Mouse (Mus musculus) liver, embryonic 16.5 days (tissue): ENCODE measurements around the gene Sugct. TPM values are rescaled to one million over a fixed set of nuclear protein-coding genes. Genes with fewer than 3 reads are reported as not detected.

Experiments
- ATAC-seq: fragments of 200-750 bp; cut with Nextera tagmentation; 2 replicates; pipeline ENCODE4 v1.8.0; 2017; ENCODE audit warnings: low read depth, mild to moderate bottlenecking, moderate number of reproducible peaks, moderate library complexity
- H3K27ac ChIP-seq: fragments of 300-500 bp; sonication (generic); 2 replicates; pipeline ENCODE4 v1.5.1; 2014; ENCODE audit warnings: mild to moderate bottlenecking, low read length
- H3K27me3 ChIP-seq: fragments of 300-500 bp; sonication (generic); 2 replicates; pipeline ENCODE4 v1.6.1; 2014; ENCODE audit warnings: low read depth, low read length, mixed read lengths; ENCODE audit not compliant: control insufficient read depth, insufficient read depth
- H3K36me3 ChIP-seq: fragments of 300-500 bp; sonication (generic); 2 replicates; pipeline ENCODE4 v1.6.1; 2014; ENCODE audit warnings: mild to moderate bottlenecking; ENCODE audit not compliant: control insufficient read depth, insufficient read depth
- H3K4me1 ChIP-seq: fragments of 300-500 bp; sonication (generic); 2 replicates; pipeline ENCODE4 v1.6.1; 2014; ENCODE audit warnings: low read depth, low read length, mixed read lengths; ENCODE audit not compliant: control insufficient read depth
- H3K4me2 ChIP-seq: fragments of 300-500 bp; sonication (generic); 2 replicates; pipeline ENCODE4 v1.6.1; 2014; ENCODE audit warnings: low read depth, low read length, mixed read lengths
- H3K4me3 ChIP-seq: fragments of 300-500 bp; sonication (generic); 2 replicates; pipeline ENCODE4 v1.5.1; 2014; ENCODE audit warnings: low read depth, mild to moderate bottlenecking, low read length
- H3K9ac ChIP-seq: fragments of 300-500 bp; sonication (generic); 2 replicates; pipeline ENCODE4 v1.6.1; 2014; ENCODE audit warnings: low read depth, low read length
- H3K9me3 ChIP-seq: fragments of 300-500 bp; sonication (generic); replicated peaks from 2 replicates; pipeline ENCODE4 v1.6.1; 2016; ENCODE audit warnings: low read length; ENCODE audit not compliant: control insufficient read depth
- WGBS: fragments of 180-500 bp; shearing (Covaris S2); extraction: QIAGEN DNeasy Blood & Tissue Kit; methylation state at CpG from one replicate; pipeline ENCODE4 v1.1.7; 2014; ENCODE audit not compliant: insufficient replicate concordance; 5-methylcytosine and 5-hydroxymethylcytosine counted together
- polyA plus RNA-seq: library from polyadenylated mRNA; unstranded; fragments of >200 nt; fragmentation: Nextera tagmentation; extraction: Ambion mirVana; gene quantifications from 2 replicates; pipeline ENCODE4 v1.2.1, GENCODE M21; 2015

Sugct gene
- polyA plus RNA-seq, 1 experiment from 2014 or later: 5.6 TPM

- Histone ChIP-seq H3K4me3 (no peak overlapping the region), H3K9ac (no peak overlapping the region)
- 40% methylated on average over 7 of the region's 7 CpGs for WGBS
These were observed 263.0 kb downstream of the Sugct start for GRCm38 (mm10) chr13:17432139-17432916.

DNA sequence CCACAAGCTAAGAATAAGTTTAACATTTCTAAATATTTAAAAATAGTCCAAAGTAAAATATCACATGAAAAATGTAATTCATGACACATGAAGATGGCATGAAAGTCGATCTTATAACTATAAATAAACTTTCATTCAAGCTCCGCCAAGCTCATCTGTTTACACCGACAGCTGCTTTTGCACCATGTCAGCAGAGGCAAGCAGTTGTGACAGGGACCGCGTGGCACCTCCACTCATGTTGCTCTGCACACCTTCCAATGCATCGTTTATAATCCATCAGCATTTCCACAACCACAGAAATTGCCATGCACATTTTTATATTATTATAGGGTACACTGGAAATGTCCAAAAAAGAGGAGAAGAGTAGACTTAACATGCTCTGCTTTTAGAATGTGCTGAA is 273.5 kb downstream of the Sugct start:
- ATAC-seq: no peak
- Histone ChIP-seq H3K36me3 (no peaks in the 10 kb centered on the region), H3K4me2 (no peak overlapping the region), H3K9ac (no peak overlapping the region), H3K9me3 (no peaks in the 10 kb centered on the region), H3K27me3 (no peaks in the 10 kb centered on the region), H3K4me3 (no peak overlapping the region), H3K4me1 (no peaks in the 10 kb centered on the region), H3K27ac (no peak overlapping the region)
- 62% methylated on average over 6 of the region's 6 CpGs for WGBS

More at GRCm38 (mm10) chr13:17432139-17432916, 263.0 kb downstream of the Sugct start:
- ATAC-seq: no peak
- no peak overlapping the region for H3K4me2 ChIP-seq
- no peaks in the 10 kb centered on the region for H3K9me3 ChIP-seq
- H3K27me3 ChIP-seq: no peaks in the 10 kb centered on the region
- H3K36me3 ChIP-seq: no peaks in the 10 kb centered on the region
- H3K4me1 ChIP-seq: no peaks in the 10 kb centered on the region
- H3K27ac ChIP-seq: no peak overlapping the region

DNA sequence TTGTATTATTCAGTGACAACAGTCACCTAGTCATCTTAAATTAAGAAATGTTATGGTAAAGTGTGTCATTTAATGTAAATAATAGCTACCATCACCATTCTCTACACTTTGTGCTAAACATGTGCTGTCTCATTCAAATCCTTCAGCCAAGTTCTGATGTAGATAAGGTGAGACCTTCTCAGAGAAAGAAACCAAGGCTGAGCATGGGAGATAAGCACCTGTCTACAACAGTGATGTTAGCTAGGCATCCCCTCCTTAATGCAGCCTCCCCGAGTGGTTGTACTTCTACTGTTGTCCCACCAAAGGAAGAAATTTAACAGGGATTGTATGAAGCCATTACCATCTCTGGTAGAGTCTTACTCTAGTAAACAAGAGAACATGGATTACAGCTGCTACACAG is 274.8 kb downstream of the Sugct start:
- Histone ChIP-seq H3K4me1 (no peaks in the 10 kb centered on the region), H3K27me3 (no peaks in the 10 kb centered on the region), H3K27ac (no peak overlapping the region), H3K4me2 (no peak overlapping the region), H3K9me3 (no peaks in the 10 kb centered on the region), H3K9ac (no peak overlapping the region), H3K36me3 (no peaks in the 10 kb centered on the region), H3K4me3 (no peak overlapping the region)
- WGBS: 36% methylated on average over 1 of the region's 1 CpGs
- ATAC-seq: no peak

DNA sequence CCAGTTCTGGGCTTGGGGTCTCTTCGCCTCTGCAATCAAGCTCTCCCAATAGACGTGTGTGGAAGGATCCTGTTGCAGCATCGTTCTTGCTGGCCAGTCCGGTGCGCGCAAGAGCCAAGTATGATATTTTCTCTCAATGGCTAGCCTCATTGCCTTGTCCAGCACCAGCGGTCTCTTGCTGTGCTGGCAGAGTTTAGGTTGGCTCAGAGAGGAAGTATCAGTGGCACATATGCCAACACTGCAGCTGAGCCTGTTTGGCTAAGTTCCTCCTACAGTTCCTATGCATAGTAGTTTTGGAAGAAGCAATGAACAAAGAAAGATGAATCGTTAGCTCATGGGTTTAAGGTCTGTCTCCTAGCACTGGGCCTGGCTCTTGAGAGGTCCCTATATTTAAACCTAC is 352.5 kb downstream of the Sugct start:
- no peaks in the 10 kb centered on the region for H3K9me3 ChIP-seq
- 75% methylated on average over 8 of the region's 8 CpGs for WGBS
- H3K9ac ChIP-seq: no peak overlapping the region
- H3K27ac ChIP-seq: no peak overlapping the region
- ATAC-seq: no peak
- no peaks in the 10 kb centered on the region for H3K27me3 ChIP-seq
- no peaks in the 10 kb centered on the region for H3K36me3 ChIP-seq
- H3K4me1 ChIP-seq: no peaks in the 10 kb centered on the region
- no peak overlapping the region for H3K4me2 ChIP-seq
- H3K4me3 ChIP-seq: no peak overlapping the region

DNA sequence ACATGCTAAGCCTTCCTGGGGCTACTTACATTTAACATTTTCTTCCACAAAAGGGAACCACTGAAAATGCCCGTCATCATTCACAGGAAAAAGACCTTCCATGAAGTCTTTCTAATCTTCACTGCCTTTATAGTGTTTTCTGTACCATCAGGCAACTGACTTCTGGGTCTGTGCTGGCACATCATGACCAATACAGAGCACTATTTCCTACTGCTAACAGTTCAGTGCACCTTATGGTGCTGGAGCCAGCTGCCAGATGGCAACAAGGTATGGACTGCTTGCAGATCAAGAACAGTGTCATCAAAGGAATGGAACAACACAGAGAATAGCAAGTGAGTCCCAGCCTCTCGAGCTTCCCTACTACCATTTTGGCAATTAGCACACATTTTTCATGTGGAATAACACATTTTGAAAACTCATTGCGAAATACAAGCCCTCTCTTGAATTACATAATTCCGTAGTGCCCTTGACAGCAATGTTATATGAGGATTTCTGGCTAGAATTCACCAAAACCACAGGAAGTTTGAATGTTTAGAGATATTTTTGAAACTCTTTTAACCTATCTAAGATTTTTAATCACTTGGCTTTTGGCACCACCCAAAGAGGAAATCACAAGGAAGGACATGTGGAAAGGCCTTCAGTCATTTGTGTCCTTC is 359.3 kb downstream of the Sugct start:
- Histone ChIP-seq H3K9me3 (no peaks in the 10 kb centered on the region), H3K4me1 (no peaks in the 10 kb centered on the region), H3K9ac (no peak overlapping the region), H3K4me2 (no peak overlapping the region), H3K4me3 (no peak overlapping the region), H3K27ac (no peak overlapping the region), H3K36me3 (no peaks in the 10 kb centered on the region), H3K27me3 (no peaks in the 10 kb centered on the region)
- no peak for ATAC-seq
- WGBS: 39% methylated on average over 4 of the region's 4 CpGs

DNA sequence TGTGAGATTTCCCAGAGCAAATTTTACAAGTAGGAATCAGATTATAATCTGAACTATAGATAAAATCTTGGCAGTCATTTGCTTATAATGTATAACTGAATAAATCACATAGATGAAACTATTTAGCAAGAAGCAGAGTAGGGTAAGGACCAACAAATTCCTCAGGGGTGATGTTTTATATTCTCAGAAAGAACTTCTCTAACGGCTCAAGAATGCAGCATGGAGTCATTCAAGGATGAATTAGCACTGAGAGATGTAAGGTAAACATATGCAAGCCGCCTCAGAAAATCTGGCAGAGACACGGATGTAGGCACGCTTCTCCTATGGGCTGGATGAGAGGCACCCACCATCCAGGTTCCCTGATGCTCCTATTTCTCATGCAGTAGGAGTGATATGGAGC is 368.5 kb downstream of the Sugct start:
- no peak for ATAC-seq
- no peaks in the 10 kb centered on the region for H3K27me3 ChIP-seq
- no peaks in the 10 kb centered on the region for H3K4me1 ChIP-seq
- no peaks in the 10 kb centered on the region for H3K9me3 ChIP-seq
- WGBS: 63% methylated on average over 4 of the region's 4 CpGs
- H3K9ac ChIP-seq: no peak overlapping the region
- no peak overlapping the region for H3K27ac ChIP-seq
- no peak overlapping the region for H3K4me3 ChIP-seq
- H3K36me3 ChIP-seq: no peaks in the 10 kb centered on the region
- no peak overlapping the region for H3K4me2 ChIP-seq

GRCm38 (mm10) chr13:17301590-17301989 is 393.8 kb downstream of the Sugct start:
- H3K27ac ChIP-seq: no peak overlapping the region

GRCm38 (mm10) chr13:17297462-17298005 is 397.8 kb downstream of the Sugct start:
- Histone ChIP-seq H3K9me3 (no peaks in the 10 kb centered on the region), H3K4me1 (no peaks in the 10 kb centered on the region), H3K36me3 (no peaks in the 10 kb centered on the region), H3K27ac (no peak overlapping the region), H3K27me3 (no peaks in the 10 kb centered on the region), H3K9ac (no peak overlapping the region), H3K4me3 (no peak overlapping the region), H3K4me2 (no peak overlapping the region)
- ATAC-seq: no peak
- WGBS: 44% methylated on average over 1 of the region's 1 CpGs

More at GRCm38 (mm10) chr13:17301590-17301989, 393.8 kb downstream of the Sugct start:
- no peak for ATAC-seq
- no peaks in the 10 kb centered on the region for H3K4me1 ChIP-seq
- H3K27me3 ChIP-seq: no peaks in the 10 kb centered on the region
- no peak overlapping the region for H3K9ac ChIP-seq
- H3K4me3 ChIP-seq: no peak overlapping the region
- WGBS: 62% methylated on average over 4 of the region's 4 CpGs
- H3K36me3 ChIP-seq: no peaks in the 10 kb centered on the region
- no peaks in the 10 kb centered on the region for H3K9me3 ChIP-seq
- H3K4me2 ChIP-seq: no peak overlapping the region

DNA sequence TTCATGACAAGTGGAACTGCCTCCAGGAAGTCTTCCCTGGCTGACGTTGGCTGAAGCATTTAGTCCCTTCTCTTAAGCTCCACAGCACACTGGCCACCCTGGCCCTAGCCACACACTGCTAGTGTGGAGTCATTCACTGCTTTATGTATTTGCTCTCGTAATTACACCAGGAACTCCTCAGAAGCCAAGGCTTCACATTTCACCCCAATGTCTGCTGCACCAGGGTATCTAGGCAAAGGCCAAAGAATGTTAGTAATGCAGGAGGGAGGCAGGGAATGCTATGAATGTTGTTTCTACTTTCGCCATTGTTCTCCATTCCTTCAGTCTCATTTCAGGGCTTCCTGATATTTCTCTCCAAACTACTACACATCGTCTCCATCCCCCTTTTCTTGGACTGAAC is 398.4 kb downstream of the Sugct start:
- Histone ChIP-seq H3K27me3 (no peaks in the 10 kb centered on the region), H3K36me3 (no peaks in the 10 kb centered on the region), H3K9me3 (no peaks in the 10 kb centered on the region), H3K9ac (no peak overlapping the region), H3K4me3 (no peak overlapping the region), H3K4me1 (no peaks in the 10 kb centered on the region), H3K27ac (no peak overlapping the region), H3K4me2 (no peak overlapping the region)
- ATAC-seq: no peak
- 32% methylated on average over 4 of the region's 4 CpGs for WGBS
